Mouse (Mus musculus): ENCODE results near the gene Fev.
A peak's percentile ranks its signal among the peaks of the same experiment; 100 is the strongest.

The Fev gene

GRCm38 (mm10) chr1:74880785-74881360 is 4.3 kb downstream of the Fev start:
- DNase-seq (ENCODE audit: low spot score in 2 of 2): peak; percentile 74 to 84

GRCm38 (mm10) chr1:74877199-74877598 is 8.0 kb downstream of the Fev start:
- DNase-seq (ENCODE audit: low spot score in 2 of 2): no peak

GRCm38 (mm10) chr1:74872218-74872617 is 13.0 kb downstream of the Fev start:
- DNase-seq (ENCODE audit: low spot score in 2 of 2): no peak

GRCm38 (mm10) chr1:74861783-74862182 is 23.4 kb downstream of the Fev start:
- DNase-seq (ENCODE audit: low spot score in 2 of 2): no peak

- DNase-seq (ENCODE audit: low spot score in 2 of 2): peak; percentile 27 to 48
These were observed 25.8 kb downstream of the Fev start for GRCm38 (mm10) chr1:74859223-74859984.

- no peak for DNase-seq (ENCODE audit: low spot score in 2 of 2)
These were observed 26.4 kb downstream of the Fev start for GRCm38 (mm10) chr1:74858805-74859204.

GRCm38 (mm10) chr1:74858171-74858719 is 27.0 kb downstream of the Fev start:
- peak; percentile 91 to 93 for DNase-seq (ENCODE audit: low spot score in 2 of 2)

GRCm38 (mm10) chr1:74857677-74858076 is 27.5 kb downstream of the Fev start:
- DNase-seq (ENCODE audit: low spot score in 2 of 2): peak in 1 of 2 experiments; percentile 33

- peak; percentile 40 to 47 for DNase-seq (ENCODE audit: low spot score in 2 of 2)
These were observed 28.0 kb downstream of the Fev start for GRCm38 (mm10) chr1:74857201-74857600.

GRCm38 (mm10) chr1:74856791-74857190 is 28.4 kb downstream of the Fev start:
- DNase-seq (ENCODE audit: low spot score in 2 of 2): no peak

GRCm38 (mm10) chr1:74856439-74856720 is 28.8 kb downstream of the Fev start:
- DNase-seq (ENCODE audit: low spot score in 2 of 2): no peak

GRCm38 (mm10) chr1:74855651-74856438 is 29.4 kb downstream of the Fev start:
- DNase-seq (ENCODE audit: low spot score in 2 of 2): no peak

- no peak for DNase-seq (ENCODE audit: low spot score in 2 of 2)
These were observed 30.1 kb downstream of the Fev start for GRCm38 (mm10) chr1:74855156-74855555.

- DNase-seq (ENCODE audit: low spot score in 2 of 2): peak; percentile 93 to 96
These were observed 30.7 kb downstream of the Fev start, which contains the start of gene Cdk5r2 for GRCm38 (mm10) chr1:74854306-74855056. Cdk5r2 (plus strand) TSS chr1:74854934.

- peak; percentile 50 to 61 for DNase-seq (ENCODE audit: low spot score in 2 of 2)
These were observed 34.0 kb downstream of the Fev start for GRCm38 (mm10) chr1:74851001-74851775.

GRCm38 (mm10) chr1:74850251-74850650 is 35.0 kb downstream of the Fev start:
- peak; percentile 84 to 88 for DNase-seq (ENCODE audit: low spot score in 2 of 2)

GRCm38 (mm10) chr1:74848946-74849345 is 36.3 kb downstream of the Fev start:
- DNase-seq (ENCODE audit: low spot score in 2 of 2): no peak

- DNase-seq (ENCODE audit: low spot score in 2 of 2): no peak
These were observed 38.9 kb downstream of the Fev start for GRCm38 (mm10) chr1:74846341-74846740.

GRCm38 (mm10) chr1:74843090-74843489 is 42.1 kb downstream of the Fev start:
- DNase-seq (ENCODE audit: low spot score in 2 of 2): peak in 1 of 2 experiments; percentile 43

GRCm38 (mm10) chr1:74833255-74833654 is 52.0 kb downstream of the Fev start:
- no peak for DNase-seq (ENCODE audit: low spot score in 2 of 2)

Data from right cerebral cortex, adult 2 months (tissue).